ENCODE assay signal across 10 mouse cellular contexts in the genomic region with DNA sequence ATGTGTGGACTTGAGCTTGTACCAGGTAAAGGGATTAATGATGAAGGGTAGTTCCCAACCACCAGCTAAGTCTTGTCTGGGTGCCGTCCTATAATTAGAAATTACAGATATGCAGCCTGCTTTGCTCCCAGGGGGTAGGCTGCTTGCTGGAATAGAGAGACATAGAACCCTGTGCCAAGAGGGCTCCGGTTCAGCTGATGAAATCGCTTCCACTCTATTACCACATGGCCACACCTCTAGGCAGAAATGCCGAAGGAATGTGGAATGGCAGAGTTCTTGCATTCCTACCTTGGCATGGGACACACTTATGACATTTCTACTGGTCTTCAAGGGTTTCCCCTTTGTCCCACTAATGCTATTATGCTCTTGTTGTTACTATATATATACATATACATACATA.
A peak's percentile ranks its signal among the peaks of the same experiment; 100 is the strongest.
DNase-seq lines count a peak whose midpoint lies in the region; ATAC-seq and TF ChIP-seq lines count a peak whose summit lies in the region.
"Had no signal": no experiment of that assay in that cellular context is flagged by ENCODE, and none has a peak within 500 bp of the region (broad histone marks: within the 10 kb centered on the region; RNA-seq: fewer than 3 reads in every experiment).

No protein-coding gene starts in this region.

- no peak for TF ChIP-seq POLR2A in myocyte (IDR thresholded peaks at IDR 0.05; ENCODE audit: insufficient read length, low read depth)
- no peak for TF ChIP-seq POLR2A in thymus, adult 2 months (IDR thresholded peaks at IDR 0.05; ENCODE audit: control insufficient read depth, extremely low read depth, insufficient read depth, low read length, poor library complexity)

- H3K27me3 ChIP-seq in myocyte (ENCODE audit: control insufficient read depth, insufficient read depth, insufficient read length) = no peaks in the 10 kb centered on the region
- no peaks in the 10 kb centered on the region for H3K27me3 ChIP-seq in midbrain, embryonic 16.5 days (ENCODE audit: control insufficient read depth, insufficient read depth, low read depth, low read length)
- no peaks in the 10 kb centered on the region for H3K27me3 ChIP-seq in hindbrain, embryonic 11.5 days (ENCODE audit: control insufficient read depth, insufficient read depth, low read length)
- H3K27me3 ChIP-seq in thymus, adult 2 months (ENCODE audit: control insufficient read depth, insufficient read depth, low read length) = no peaks in the 10 kb centered on the region

- H3K79me2 ChIP-seq in myocyte (ENCODE audit: control insufficient read depth, insufficient read depth) = no peaks in the 10 kb centered on the region

- no peaks in the 10 kb centered on the region for H3K36me3 ChIP-seq in myocyte (ENCODE audit: control insufficient read depth, insufficient read depth)
- no peaks in the 10 kb centered on the region for H3K36me3 ChIP-seq in midbrain, embryonic 16.5 days (ENCODE audit: control insufficient read depth, insufficient read depth, low read length)
- no peaks in the 10 kb centered on the region for H3K36me3 ChIP-seq in hindbrain, embryonic 11.5 days (ENCODE audit: control insufficient read depth, insufficient read depth, low read length)
- no peaks in the 10 kb centered on the region for H3K36me3 ChIP-seq in thymus, adult 2 months (ENCODE audit: control insufficient read depth, insufficient read depth, low read length)

- TF ChIP-seq CTCF in thymus, adult 2 months (IDR thresholded peaks at IDR 0.05; ENCODE audit: borderline replicate concordance, control insufficient read depth, extremely low read depth, insufficient read depth, low read length, poor library complexity) = no peak

- intact Hi-C loops in gastrocnemius, postnatal 14 days (cut with DNase I; ENCODE audit: low total_unique reads) = no loop called here
- intact Hi-C loops in heart, postnatal 25 days (cut with DNase I) = no loop called here

- H3ac ChIP-seq in myocyte (ENCODE audit: control insufficient read depth, insufficient read length) = no peak overlapping the region

- H3K9ac ChIP-seq in midbrain, embryonic 16.5 days (ENCODE audit: low read depth, low read length) = no peak overlapping the region
- no peak overlapping the region for H3K9ac ChIP-seq in hindbrain, embryonic 11.5 days (ENCODE audit: low read depth, low read length)
- H3K9ac ChIP-seq: liver, postnatal 0 days had no signal

- peak; percentile 31 for DNase-seq in kidney, postnatal 10 days
- DNase-seq in kidney, postnatal 4 days = no peak
- peak; percentile 55 for DNase-seq in gastrocnemius, postnatal 14 days
- DNase-seq in heart, postnatal 25 days (ENCODE audit: low spot score) = peak; percentile 14
- DNase-seq in hindbrain, embryonic 11.5 days (ENCODE audit: low spot score) = no peak
- DNase-seq in thymus, adult 2 months = no peak
- DNase-seq: liver, postnatal 0 days; right cerebral cortex, postnatal 25 days had no signal

- ATAC-seq in midbrain, embryonic 16.5 days = no peak
- no peak for ATAC-seq in hindbrain, embryonic 11.5 days (ENCODE audit: low FRiP score)
- ATAC-seq: liver, postnatal 0 days had no signal

- H3K9me3 ChIP-seq in midbrain, embryonic 16.5 days (replicated peaks; ENCODE audit: control insufficient read depth, low read length, poor library complexity, severe bottlenecking) = no peaks in the 10 kb centered on the region
- no peaks in the 10 kb centered on the region for H3K9me3 ChIP-seq in hindbrain, embryonic 11.5 days (ENCODE audit: control insufficient read depth, low read length)

- H3K4me1 ChIP-seq in midbrain, embryonic 16.5 days (ENCODE audit: control insufficient read depth, insufficient read depth, low read length) = no peaks in the 10 kb centered on the region
- no peaks in the 10 kb centered on the region for H3K4me1 ChIP-seq in hindbrain, embryonic 11.5 days (replicated peaks; ENCODE audit: control insufficient read depth, insufficient read depth, low read length)
- H3K4me1 ChIP-seq in thymus, adult 2 months (replicated peaks; ENCODE audit: control insufficient read depth, insufficient read depth, low read length) = no peaks in the 10 kb centered on the region

- 94% methylated on average over 4 of the region's 4 CpGs for WGBS in midbrain, embryonic 16.5 days
- 87% methylated on average over 4 of the region's 4 CpGs for WGBS in hindbrain, embryonic 11.5 days
- 89% methylated on average over 4 of the region's 4 CpGs for WGBS in thymus, adult 2 months

- H3K27ac ChIP-seq in midbrain, embryonic 16.5 days (ENCODE audit: low read length) = no peak overlapping the region
- H3K27ac ChIP-seq in hindbrain, embryonic 11.5 days (ENCODE audit: low read depth, low read length) = no peak overlapping the region
- no peak overlapping the region for H3K27ac ChIP-seq in thymus, adult 2 months (ENCODE audit: control insufficient read depth, insufficient read depth, low read length)

- H3K4me2 ChIP-seq in myocyte (ENCODE audit: low read depth) = peak overlapping the region; percentile 16
- H3K4me2 ChIP-seq in midbrain, embryonic 16.5 days (ENCODE audit: low read length) = no peak overlapping the region
- no peak overlapping the region for H3K4me2 ChIP-seq in hindbrain, embryonic 11.5 days (replicated peaks; ENCODE audit: low read depth, low read length)

- no peak overlapping the region for H3K4me3 ChIP-seq in myocyte
- no peak overlapping the region for H3K4me3 ChIP-seq in midbrain, embryonic 16.5 days (ENCODE audit: low read depth, low read length)
- H3K4me3 ChIP-seq in hindbrain, embryonic 11.5 days (ENCODE audit: low read depth, low read length) = no peak overlapping the region
- H3K4me3 ChIP-seq in thymus, adult 2 months (ENCODE audit: control insufficient read depth, insufficient read depth, low read length) = no peak overlapping the region

TF ChIP-seq in myocyte, 11 proteins besides CTCF, POLR2A, EP300 and RAD21:
- TF ChIP-seq MYOG (IDR thresholded peaks at IDR 0.05; ENCODE audit: control insufficient read depth in 1 of 3, insufficient read depth in 1 of 3, insufficient read length in 2 of 3, low read depth in 2 of 3) (no peak), MYOD1 (IDR thresholded peaks at IDR 0.05; ENCODE audit: control insufficient read depth in 1 of 3, insufficient read length in 2 of 3, low read depth in 2 of 3) (no peak), CEBPB (IDR thresholded peaks at IDR 0.05; ENCODE audit: insufficient read depth, poor library complexity, severe bottlenecking) (peak; percentile 67; the same call in 1 of the 2 replicates), MAX (IDR thresholded peaks at IDR 0.05; ENCODE audit: low read depth) (peak; percentile 42)

Comparison
In these comparisons a context has a peak if more than half of its experiments do, and no peak if none do; other contexts are left out.
1. DNase-seq: peak in kidney, postnatal 10 days (single experiment), gastrocnemius, postnatal 14 days (single experiment) and heart, postnatal 25 days (single experiment); none in kidney, postnatal 4 days (0 of 2), hindbrain, embryonic 11.5 days (single experiment) and thymus, adult 2 months (single experiment).